Mouse (Mus musculus): ENCODE measurements around the gene Atp8a2. TPM values are rescaled to one million over a fixed set of nuclear protein-coding genes. Genes with fewer than 3 reads are reported as not detected.
A peak's percentile ranks its signal among the peaks of the same experiment; 100 is the strongest.
"Not testable (repeated sequence)": the region's sequence is repeated elsewhere in the genome, so short reads cannot be mapped to it uniquely, and the experiment has no call there.

Atp8a2 gene
- polyA plus RNA-seq, 1 experiment from 2014 or later, result 6.1 TPM

GRCm38 (mm10) chr14:59866001-59866400 is 331.0 kb downstream of the Atp8a2 start:
- Histone ChIP-seq H3K36me3 (no peaks in the 10 kb centered on the region), H3K4me2 (replicated peaks) (no peak overlapping the region), H3K27ac (no peak overlapping the region), H3K9ac (no peak overlapping the region), H3K4me3 (no peak overlapping the region), H3K4me1 (peaks cover 15% of the 10 kb centered on the region; the same call in 1 of the 2 replicates), H3K9me3 (no peaks in the 10 kb centered on the region), H3K27me3 (no peaks in the 10 kb centered on the region)
- 57% methylated on average over 5 of the region's 5 CpGs for WGBS
- ATAC-seq (ENCODE audit: insufficient number of reproducible peaks, insufficient read depth, low FRiP score, low TSS enrichment), result no peak

GRCm38 (mm10) chr14:59862351-59862750 is 334.6 kb downstream of the Atp8a2 start:
- no peak overlapping the region for H3K4me3 ChIP-seq
- ATAC-seq (ENCODE audit: insufficient number of reproducible peaks, insufficient read depth, low FRiP score, low TSS enrichment), result no peak
- H3K4me2 ChIP-seq (replicated peaks), result no peak overlapping the region
- H3K36me3 ChIP-seq, result no peaks in the 10 kb centered on the region
- H3K27ac ChIP-seq, result no peak overlapping the region
- H3K27me3 ChIP-seq, result no peaks in the 10 kb centered on the region
- peaks cover 17% of the 10 kb centered on the region for H3K4me1 ChIP-seq
- WGBS, result 64% methylated on average over 4 of the region's 4 CpGs
- H3K9ac ChIP-seq, result no peak overlapping the region
- H3K9me3 ChIP-seq, result no peaks in the 10 kb centered on the region

GRCm38 (mm10) chr14:59859830-59860229 is 337.1 kb downstream of the Atp8a2 start:
- no peak for ATAC-seq (ENCODE audit: insufficient number of reproducible peaks, insufficient read depth, low FRiP score, low TSS enrichment)
- Histone ChIP-seq H3K36me3 (no peaks in the 10 kb centered on the region), H3K4me1 (peaks cover 11% of the 10 kb centered on the region), H3K27ac (no peak overlapping the region), H3K4me2 (replicated peaks) (no peak overlapping the region), H3K9ac (no peak overlapping the region), H3K27me3 (no peaks in the 10 kb centered on the region), H3K9me3 (no peaks in the 10 kb centered on the region), H3K4me3 (no peak overlapping the region)
- WGBS, result 95% methylated on average over 11 of the region's 11 CpGs

- Histone ChIP-seq H3K9ac (no peak overlapping the region), H3K4me2 (replicated peaks) (no peak overlapping the region), H3K27ac (no peak overlapping the region), H3K36me3 (no peaks in the 10 kb centered on the region), H3K4me3 (no peak overlapping the region), H3K9me3 (no peaks in the 10 kb centered on the region), H3K27me3 (no peaks in the 10 kb centered on the region), H3K4me1 (peaks cover 11% of the 10 kb centered on the region)
- WGBS, result 65% methylated on average over 6 of the region's 6 CpGs
- ATAC-seq (ENCODE audit: insufficient number of reproducible peaks, insufficient read depth, low FRiP score, low TSS enrichment), result no peak
Observed at GRCm38 (mm10) chr14:59858501-59859225, 338.3 kb downstream of the Atp8a2 start.

GRCm38 (mm10) chr14:59853139-59853538 is 343.8 kb downstream of the Atp8a2 start:
- Histone ChIP-seq H3K4me3 (no peak overlapping the region), H3K9ac (no peak overlapping the region), H3K9me3 (no peaks in the 10 kb centered on the region), H3K27ac (no peak overlapping the region), H3K36me3 (no peaks in the 10 kb centered on the region), H3K4me2 (replicated peaks) (no peak overlapping the region), H3K27me3 (no peaks in the 10 kb centered on the region), H3K4me1 (peaks cover under 1% of the 10 kb centered on the region; the same call in 1 of the 2 replicates)
- no peak for ATAC-seq (ENCODE audit: insufficient number of reproducible peaks, insufficient read depth, low FRiP score, low TSS enrichment)
- 47% methylated on average over 9 of the region's 9 CpGs for WGBS

GRCm38 (mm10) chr14:59846609-59847375 is 350.2 kb downstream of the Atp8a2 start:
- no peak for ATAC-seq (ENCODE audit: insufficient number of reproducible peaks, insufficient read depth, low FRiP score, low TSS enrichment)
- Histone ChIP-seq H3K9me3 (no peaks in the 10 kb centered on the region), H3K4me1 (no peaks in the 10 kb centered on the region; the same call in 1 of the 2 replicates), H3K4me3 (no peak overlapping the region), H3K4me2 (replicated peaks) (no peak overlapping the region), H3K27ac (no peak overlapping the region), H3K27me3 (no peaks in the 10 kb centered on the region), H3K9ac (0 out of 2 replicates have a peak overlapping the region, but pooled peaks have one; percentile 1), H3K36me3 (no peaks in the 10 kb centered on the region)
- 29% methylated on average over 14 of the region's 14 CpGs for WGBS

GRCm38 (mm10) chr14:59843264-59843942 is 353.6 kb downstream of the Atp8a2 start:
- Histone ChIP-seq H3K27ac (no peak overlapping the region), H3K36me3 (no peaks in the 10 kb centered on the region), H3K9ac (no peak overlapping the region), H3K4me2 (replicated peaks) (no peak overlapping the region), H3K9me3 (no peaks in the 10 kb centered on the region), H3K27me3 (no peaks in the 10 kb centered on the region), H3K4me1 (no peaks in the 10 kb centered on the region; the same call in 1 of the 2 replicates), H3K4me3 (no peak overlapping the region)
- no peak for ATAC-seq (ENCODE audit: insufficient number of reproducible peaks, insufficient read depth, low FRiP score, low TSS enrichment)
- WGBS, result 72% methylated on average over 6 of the region's 6 CpGs

- Histone ChIP-seq H3K27me3 (no peaks in the 10 kb centered on the region), H3K9ac (no peak overlapping the region), H3K4me2 (replicated peaks) (no peak overlapping the region), H3K36me3 (no peaks in the 10 kb centered on the region), H3K27ac (no peak overlapping the region), H3K9me3 (no peaks in the 10 kb centered on the region), H3K4me1 (peaks cover 4% of the 10 kb centered on the region; the same call in 1 of the 2 replicates), H3K4me3 (no peak overlapping the region)
- no peak for ATAC-seq (ENCODE audit: insufficient number of reproducible peaks, insufficient read depth, low FRiP score, low TSS enrichment)
- WGBS, result 64% methylated on average over 14 of the region's 14 CpGs
Observed at GRCm38 (mm10) chr14:59839951-59840720, 356.8 kb downstream of the Atp8a2 start.

- H3K4me3 ChIP-seq; H3K36me3 ChIP-seq; H3K27me3 ChIP-seq; H3K9ac ChIP-seq; H3K4me1 ChIP-seq; H3K27ac ChIP-seq; H3K9me3 ChIP-seq; H3K4me2 ChIP-seq (replicated peaks): not testable (repeated sequence)
- ATAC-seq (ENCODE audit: insufficient number of reproducible peaks, insufficient read depth, low FRiP score, low TSS enrichment), result peak; percentile 52; the same call in 1 of the 2 replicates
- WGBS, result 81% methylated on average over 1 of the region's 3 CpGs
Observed at GRCm38 (mm10) chr14:59838446-59839259, 358.3 kb downstream of the Atp8a2 start.

- H3K9me3 ChIP-seq, H3K4me3 ChIP-seq: not testable (repeated sequence)
Observed at GRCm38 (mm10) chr14:59837691-59838241, 359.2 kb downstream of the Atp8a2 start.

More at GRCm38 (mm10) chr14:59837691-59838241, 359.2 kb downstream of the Atp8a2 start:
- not testable (repeated sequence) for H3K27me3 ChIP-seq; H3K4me1 ChIP-seq; H3K27ac ChIP-seq; H3K9ac ChIP-seq; H3K4me2 ChIP-seq (replicated peaks); H3K36me3 ChIP-seq
- ATAC-seq (ENCODE audit: insufficient number of reproducible peaks, insufficient read depth, low FRiP score, low TSS enrichment), result peak; percentile 10; the same call in 1 of the 2 replicates
- no CpG with 5 or more reads among the region's 3 CpGs for WGBS

Measured in embryonic facial prominence, embryonic 12.5 days (tissue).